Mouse (Mus musculus): Measurements from ENCODE around the gene Nmb.

The Nmb gene

DNA sequence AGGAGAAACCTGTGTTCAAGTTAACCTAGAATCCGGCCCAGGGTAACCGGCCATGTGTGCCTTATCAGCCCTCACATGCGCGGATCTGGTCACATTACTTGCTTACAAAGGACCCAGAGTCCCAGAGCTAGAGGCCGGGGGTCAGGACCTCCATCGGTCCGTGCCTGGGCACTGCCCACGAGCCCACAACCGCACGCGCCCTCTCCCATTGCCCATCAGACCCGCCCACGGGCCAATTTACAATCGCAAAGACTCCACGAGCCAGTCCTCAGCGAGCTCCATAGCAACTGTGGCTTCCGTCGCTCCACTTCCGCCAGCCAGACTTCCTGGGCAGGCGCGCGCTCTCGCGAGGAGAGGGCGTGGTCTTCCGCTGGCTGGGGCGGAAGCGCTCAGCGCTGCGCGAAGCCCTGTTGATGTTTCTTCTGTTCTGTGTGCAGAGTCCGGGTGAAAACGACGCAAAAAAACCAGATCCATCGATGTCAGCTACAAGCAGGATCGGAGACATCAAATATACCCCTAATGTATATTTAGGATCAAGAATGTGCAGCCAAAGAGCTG, 3.9 kb downstream of the Nmb start, which contains the start of gene Wdr73:
Gene Wdr73, minus strand, starts transcription at position 326 of the 558 bp plus-strand sequence.
- in situ Hi-C loops (cut with MboI, MseI) = no loop called here

DNA sequence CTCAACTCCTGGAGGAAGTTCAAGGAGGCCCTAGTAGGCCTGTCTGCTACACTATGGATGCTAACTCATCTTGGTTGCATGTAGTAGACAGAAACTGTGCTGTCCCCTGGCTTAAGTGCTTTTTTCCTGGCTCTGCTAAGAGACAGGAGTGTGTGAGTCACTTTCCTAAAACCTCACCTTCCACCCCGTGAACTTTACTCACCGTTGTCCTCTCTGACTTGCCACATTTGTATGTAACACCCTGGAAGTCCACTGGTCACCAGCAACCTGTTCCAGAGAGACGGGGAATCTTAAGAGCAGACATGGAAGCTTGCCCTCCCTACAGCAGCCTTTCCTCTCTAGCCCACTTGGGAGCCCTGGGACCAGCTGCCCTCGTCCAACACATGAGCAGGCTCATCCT, 7.2 kb downstream of the Nmb start:
- in situ Hi-C loops (cut with MboI, MseI) = no loop called here

DNA sequence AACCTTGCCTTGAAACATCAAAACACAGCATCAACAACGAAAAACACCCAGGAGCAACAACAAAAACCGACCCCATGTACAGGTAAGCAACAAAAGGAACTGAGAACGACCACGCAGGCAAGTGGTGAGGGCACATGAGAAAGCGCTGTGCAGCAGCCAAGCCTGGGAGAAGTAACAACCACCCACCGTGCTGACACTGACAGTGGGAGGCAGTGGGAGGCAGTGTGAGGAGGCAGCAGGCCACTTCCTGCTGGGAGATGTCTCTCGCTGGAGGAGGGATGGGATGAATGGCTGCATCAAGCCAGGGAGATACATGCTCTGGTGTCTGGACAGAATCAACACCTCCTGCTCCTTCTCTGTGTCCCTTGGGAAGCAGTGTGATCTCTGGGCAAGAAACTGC, 7.7 kb downstream of the Nmb start:
- in situ Hi-C loops (cut with MboI, MseI) = no loop called here

- in situ Hi-C loops (cut with MboI, MseI) = no loop called here
These were observed 9.9 kb downstream of the Nmb start for GRCm38 (mm10) chr7:80894815-80895519.

DNA sequence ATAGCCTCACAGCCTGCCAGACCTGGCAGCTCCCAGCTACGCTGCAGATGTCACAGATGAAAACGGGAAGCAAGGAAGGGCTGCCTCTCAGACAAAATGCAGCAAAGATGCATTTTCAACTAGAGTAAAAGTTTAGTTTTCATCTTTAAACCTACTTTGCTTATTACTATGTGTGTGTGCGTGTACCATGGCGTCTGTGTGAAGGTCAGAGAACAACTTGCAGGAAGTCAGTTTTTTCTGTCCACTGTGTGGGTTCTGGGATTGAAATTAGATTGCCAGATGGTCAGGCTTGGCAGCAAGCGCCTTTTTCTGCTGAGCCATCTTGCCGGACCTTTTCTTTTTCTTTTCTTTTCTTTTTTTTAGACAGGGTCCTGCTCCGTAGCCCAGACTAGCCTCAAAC, 10.7 kb downstream of the Nmb start:
- in situ Hi-C loops (cut with MboI, MseI) = no loop called here

DNA sequence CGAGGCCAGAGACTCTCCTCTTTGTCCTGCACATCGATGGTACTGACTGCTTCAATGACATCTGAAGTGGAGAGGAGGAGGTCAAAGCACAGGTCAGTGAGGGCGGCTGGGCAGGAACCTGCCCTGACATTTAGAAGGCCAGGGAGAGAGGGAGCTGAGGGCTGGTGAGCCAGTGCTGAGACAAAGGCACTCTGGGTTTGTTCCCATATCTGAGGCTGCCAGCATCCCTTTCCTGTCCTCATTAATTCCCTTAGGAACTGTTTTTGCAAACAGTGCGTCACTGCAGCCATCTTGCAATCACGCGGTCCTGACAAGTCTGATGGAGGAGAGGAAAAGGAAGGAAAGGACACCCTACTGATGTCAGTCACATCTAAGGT, 11.1 kb downstream of the Nmb start:
- in situ Hi-C loops (cut with MboI, MseI) = no loop called here

GRCm38 (mm10) chr7:80893086-80893752, 11.7 kb downstream of the Nmb start:
- in situ Hi-C loops (cut with MboI, MseI) = no loop called here

GRCm38 (mm10) chr7:80889841-80890241, 15.0 kb downstream of the Nmb start:
- in situ Hi-C loops (cut with MboI, MseI) = loop anchor here (5.0 kb wide), 1 partner anchor 177 kb away; no protein-coding TSS in a partner anchor

GRCm38 (mm10) chr7:80889021-80889511, 15.8 kb downstream of the Nmb start:
- in situ Hi-C loops (cut with MboI, MseI) = loop anchor here (5.0 kb wide), 1 partner anchor 178 kb away; no protein-coding TSS in a partner anchor

- in situ Hi-C loops (cut with MboI, MseI) = loop anchor here (5.0 kb wide), 1 partner anchor 179 kb away; no protein-coding TSS in a partner anchor
These were observed 16.3 kb downstream of the Nmb start for GRCm38 (mm10) chr7:80888595-80888994.

- in situ Hi-C loops (cut with MboI, MseI) = loop anchor here (5.0 kb wide), 1 partner anchor 182 kb away; no protein-coding TSS in a partner anchor
These were observed 19.2 kb downstream of the Nmb start for GRCm38 (mm10) chr7:80885666-80886065.

DNA sequence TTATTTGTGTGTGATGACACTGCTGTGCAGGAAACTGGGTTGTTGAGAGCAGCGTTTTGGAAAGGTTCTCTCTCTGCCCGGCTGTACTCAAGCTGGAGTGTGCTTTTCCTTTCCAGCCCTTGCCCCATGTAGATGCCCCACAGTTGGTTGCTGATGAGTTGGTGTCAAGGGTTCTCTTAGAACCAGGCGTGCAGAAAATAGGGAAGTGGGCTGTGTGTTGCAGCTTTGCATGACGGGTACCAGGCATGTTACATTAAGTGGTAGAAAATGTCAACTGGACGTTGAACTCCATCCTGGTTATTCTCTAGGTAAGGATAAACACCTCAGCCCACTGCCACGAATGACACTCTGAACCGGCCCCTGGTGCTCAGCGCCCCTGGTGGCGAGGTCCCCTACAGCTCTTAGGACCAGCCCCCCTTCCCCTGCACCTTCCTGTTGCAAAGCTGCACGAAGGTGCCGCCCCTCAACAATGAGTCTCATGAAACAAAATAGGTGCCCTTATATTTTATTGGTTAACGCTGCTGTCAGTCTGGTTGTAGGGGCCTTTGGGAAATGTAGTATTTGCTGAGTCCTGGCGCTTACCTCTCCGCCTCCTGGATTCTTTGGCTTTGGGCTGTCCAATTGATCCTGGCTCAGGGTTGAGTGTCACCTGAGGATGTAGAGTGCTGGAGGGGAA, 21.9 kb downstream of the Nmb start:
- in situ Hi-C loops (cut with MboI, MseI) = no loop called here

DNA sequence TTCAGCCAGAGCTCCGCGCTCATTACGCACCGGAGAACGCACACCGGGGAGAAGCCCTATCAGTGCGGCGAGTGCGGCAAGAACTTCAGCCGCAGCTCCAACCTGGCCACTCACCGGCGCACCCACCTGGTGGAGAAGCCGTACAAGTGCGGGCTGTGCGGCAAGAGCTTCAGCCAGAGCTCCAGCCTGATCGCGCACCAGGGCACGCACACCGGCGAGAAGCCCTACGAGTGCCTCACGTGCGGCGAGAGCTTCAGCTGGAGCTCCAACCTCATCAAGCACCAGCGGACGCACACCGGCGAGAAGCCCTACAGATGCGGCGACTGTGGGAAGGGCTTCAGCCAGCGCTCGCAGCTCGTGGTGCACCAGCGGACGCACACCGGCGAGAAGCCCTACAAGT, 29.1 kb downstream of the Nmb start:
- in situ Hi-C loops (cut with MboI, MseI) = no loop called here

GRCm38 (mm10) chr7:80873631-80874030, 31.2 kb downstream of the Nmb start:
- in situ Hi-C loops (cut with MboI, MseI) = no loop called here

GRCm38 (mm10) chr7:80873038-80873437, 31.8 kb downstream of the Nmb start:
- in situ Hi-C loops (cut with MboI, MseI) = no loop called here

GRCm38 (mm10) chr7:80868686-80869085, 36.2 kb downstream of the Nmb start:
- in situ Hi-C loops (cut with MboI, MseI) = no loop called here

GRCm38 (mm10) chr7:80866514-80867147, 38.2 kb downstream of the Nmb start:
- in situ Hi-C loops (cut with MboI, MseI) = no loop called here

DNA sequence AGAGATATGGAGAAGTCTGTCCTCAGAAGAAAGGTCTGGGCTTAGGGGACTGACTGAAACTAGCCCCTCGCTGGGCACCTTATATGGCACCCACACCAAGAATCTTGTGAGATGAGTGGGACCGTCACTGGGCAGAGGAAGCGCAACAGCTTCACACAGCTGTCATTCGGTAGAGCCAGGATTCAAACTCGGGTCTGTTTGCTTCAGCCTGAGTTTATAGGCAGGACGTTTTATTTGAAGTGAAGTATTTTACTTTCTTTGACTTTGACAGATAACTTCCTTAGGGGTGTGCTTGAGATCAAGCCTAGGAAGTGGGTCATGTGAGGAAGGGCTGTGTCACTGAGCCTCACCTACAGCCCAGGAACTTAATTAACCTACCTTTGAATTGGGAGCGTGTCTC, 39.4 kb downstream of the Nmb start:
- in situ Hi-C loops (cut with MboI, MseI) = no loop called here

DNA sequence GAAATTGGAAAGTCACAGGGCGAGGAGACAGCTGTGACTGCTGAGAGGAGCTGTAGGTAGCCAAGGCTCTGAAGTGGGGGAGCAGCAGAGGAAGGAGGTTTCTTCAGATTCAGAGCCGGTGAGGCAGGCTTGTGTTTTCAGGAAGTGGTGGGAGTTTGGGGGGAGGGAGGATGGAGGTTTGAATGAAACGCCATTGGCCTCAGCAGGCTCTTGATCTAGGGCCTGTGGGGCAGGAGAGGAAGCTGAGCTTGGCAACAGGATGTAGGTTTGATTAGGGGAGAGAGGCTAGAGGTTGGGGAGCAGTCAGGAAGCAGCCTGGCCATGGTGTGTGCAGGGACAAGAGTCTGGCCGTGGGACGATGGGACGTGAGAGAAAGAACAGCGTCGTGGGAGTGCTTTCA, 40.0 kb downstream of the Nmb start:
- in situ Hi-C loops (cut with MboI, MseI) = no loop called here

DNA sequence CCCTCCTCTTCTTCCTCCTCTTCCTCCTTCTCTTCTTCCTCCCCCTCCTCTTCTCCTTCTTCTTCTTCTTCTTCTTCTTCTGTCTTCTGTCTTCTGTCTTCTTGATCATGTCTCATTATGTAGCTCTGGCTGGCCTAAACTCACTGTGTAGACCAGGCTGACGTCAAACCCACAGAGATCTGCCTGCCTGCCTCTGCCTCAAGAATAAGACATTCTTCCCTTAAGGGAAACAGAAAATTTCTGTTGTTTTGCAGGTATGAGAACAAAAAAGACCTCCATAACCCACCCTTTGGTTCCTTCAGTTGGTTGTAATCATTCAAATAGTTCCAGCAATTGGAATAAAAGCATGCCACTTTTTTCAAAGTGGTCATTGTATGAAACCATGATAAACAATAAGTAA, 40.7 kb downstream of the Nmb start:
- in situ Hi-C loops (cut with MboI, MseI) = no loop called here

DNA sequence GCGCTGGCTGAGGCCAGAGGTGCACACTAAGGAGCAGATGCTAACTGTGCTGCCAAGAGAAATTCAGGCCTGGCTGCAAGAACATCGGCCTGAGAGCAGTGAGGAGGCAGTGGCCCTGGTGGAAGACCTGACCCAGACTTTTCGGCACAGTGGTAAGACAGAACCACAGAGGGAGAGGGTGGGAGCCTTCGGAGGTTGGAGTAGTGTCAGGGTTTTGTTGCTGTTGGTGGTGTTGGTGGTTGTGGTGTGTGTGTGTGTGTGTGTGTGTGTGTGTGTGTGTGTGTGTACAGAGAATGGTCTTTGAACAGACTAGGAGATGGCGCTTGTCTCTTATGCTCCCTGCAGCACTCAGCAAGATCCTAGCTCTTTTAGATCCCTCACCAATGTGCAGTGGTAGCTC, 41.4 kb downstream of the Nmb start:
- in situ Hi-C loops (cut with MboI, MseI) = no loop called here

GRCm38 (mm10) chr7:80862475-80862874, 42.4 kb downstream of the Nmb start:
- in situ Hi-C loops (cut with MboI, MseI) = no loop called here
